Mouse (Mus musculus): ENCODE results near the gene 2010111I01Rik. TPM values are rescaled to one million over a fixed set of nuclear protein-coding genes. Genes with fewer than 3 reads are reported as not detected.
"Not testable (repeated sequence)": the region's sequence is repeated elsewhere in the genome, so short reads cannot be mapped to it uniquely, and the experiment has no call there.

2010111I01Rik gene
- 174 and 184 TPM in 2 replicates for polyA plus RNA-seq (2011; ENCODE audit: insufficient read length, low read depth, missing spikeins)

GRCm38 (mm10) chr13:62964640-62965311, at the start of gene 2010111I01Rik:
Gene 2010111I01Rik (plus strand): TSS chr13:62964893.
- H3K4me1 ChIP-seq (ENCODE audit: control insufficient read depth, insufficient read depth, low read length) = no peaks in the 10 kb centered on the region
- no peak within 1 kb of the TSS for H3K27ac ChIP-seq (ENCODE audit: insufficient read depth, low read length)
- H3K4me3 ChIP-seq (ENCODE audit: insufficient read depth, low read length) = peak within 1 kb of the TSS; percentile 74
- TF ChIP-seq POLR2A (IDR thresholded peaks at IDR 0.05; ENCODE audit: low read depth, low read length) (peak; percentile 92), CTCF (IDR thresholded peaks at IDR 0.05; ENCODE audit: borderline replicate concordance, insufficient read depth, low read length) (no peak)

DNA sequence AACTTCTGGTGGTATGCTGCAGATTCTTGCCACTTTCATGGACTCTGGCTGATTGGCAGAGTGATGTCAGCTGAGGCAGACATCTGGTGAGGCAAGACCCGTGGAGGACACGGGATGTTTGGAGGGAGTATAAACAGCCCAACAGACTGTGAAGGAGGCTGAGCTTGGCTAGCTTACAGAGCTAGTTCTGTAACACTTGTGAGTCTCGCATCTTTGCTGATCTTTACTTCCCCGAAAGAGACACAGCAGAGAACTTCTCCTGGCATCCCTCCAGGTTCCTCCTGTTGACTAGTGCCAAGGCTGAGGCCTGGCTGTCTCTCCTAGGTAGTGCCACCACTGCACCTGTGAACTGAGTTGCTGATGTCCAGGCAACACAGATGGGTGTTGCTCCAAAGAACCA, 48.0 kb upstream of the 2010111I01Rik start:
- H3K27ac ChIP-seq (ENCODE audit: insufficient read depth, low read length) = no peak overlapping the region
- no peak overlapping the region for H3K4me3 ChIP-seq (ENCODE audit: insufficient read depth, low read length)
- H3K4me1 ChIP-seq (ENCODE audit: control insufficient read depth, insufficient read depth, low read length) = no peaks in the 10 kb centered on the region; the same call in 1 of the 2 replicates
- TF ChIP-seq POLR2A (IDR thresholded peaks at IDR 0.05; ENCODE audit: low read depth, low read length) (no peak), CTCF (IDR thresholded peaks at IDR 0.05; ENCODE audit: borderline replicate concordance, insufficient read depth, low read length) (no peak)

- TF ChIP-seq POLR2A (IDR thresholded peaks at IDR 0.05; ENCODE audit: low read depth, low read length) (no peak), CTCF (IDR thresholded peaks at IDR 0.05; ENCODE audit: borderline replicate concordance, insufficient read depth, low read length) (no peak)
- no peak overlapping the region for H3K4me3 ChIP-seq (ENCODE audit: insufficient read depth, low read length)
- H3K4me1 ChIP-seq (ENCODE audit: control insufficient read depth, insufficient read depth, low read length) = no peaks in the 10 kb centered on the region; the same call in 1 of the 2 replicates
- no peak overlapping the region for H3K27ac ChIP-seq (ENCODE audit: insufficient read depth, low read length)
Observed at GRCm38 (mm10) chr13:62917416-62918110, 47.1 kb upstream of the 2010111I01Rik start.

- no peak overlapping the region for H3K27ac ChIP-seq (ENCODE audit: insufficient read depth, low read length)
- H3K4me3 ChIP-seq (ENCODE audit: insufficient read depth, low read length) = no peak overlapping the region
- no peak for TF ChIP-seq POLR2A (IDR thresholded peaks at IDR 0.05; ENCODE audit: low read depth, low read length)
- TF ChIP-seq CTCF (IDR thresholded peaks at IDR 0.05; ENCODE audit: borderline replicate concordance, insufficient read depth, low read length) = peak; percentile 73
- no peaks in the 10 kb centered on the region; the same call in 1 of the 2 replicates for H3K4me1 ChIP-seq (ENCODE audit: control insufficient read depth, insufficient read depth, low read length)
Observed at GRCm38 (mm10) chr13:62919647-62920341, 44.9 kb upstream of the 2010111I01Rik start.

DNA sequence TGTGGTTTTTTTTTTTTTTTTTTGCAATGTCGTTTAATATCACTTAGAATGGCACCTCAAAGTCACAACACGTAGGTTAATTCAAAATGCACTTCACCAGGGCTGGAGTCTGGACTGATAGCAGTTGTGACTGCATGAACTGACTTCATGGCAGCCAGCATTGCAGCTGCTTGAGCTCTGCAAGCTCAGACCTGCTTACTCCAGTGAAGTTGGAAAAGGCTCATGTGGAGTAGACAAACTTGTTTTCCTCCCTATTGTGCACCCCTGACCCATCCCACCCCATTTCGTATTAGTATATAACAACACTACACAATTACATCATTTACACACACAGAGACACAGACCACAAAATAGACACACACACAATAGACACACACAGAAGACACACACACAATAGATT, 42.0 kb upstream of the 2010111I01Rik start:
- TF ChIP-seq CTCF (IDR thresholded peaks at IDR 0.05; ENCODE audit: borderline replicate concordance, insufficient read depth, low read length) (no peak), POLR2A (IDR thresholded peaks at IDR 0.05; ENCODE audit: low read depth, low read length) (no peak)
- no peaks in the 10 kb centered on the region; the same call in 1 of the 2 replicates for H3K4me1 ChIP-seq (ENCODE audit: control insufficient read depth, insufficient read depth, low read length)
- H3K4me3 ChIP-seq (ENCODE audit: insufficient read depth, low read length) = no peak overlapping the region
- H3K27ac ChIP-seq (ENCODE audit: insufficient read depth, low read length) = no peak overlapping the region; the same call in 1 of the 2 replicates

DNA sequence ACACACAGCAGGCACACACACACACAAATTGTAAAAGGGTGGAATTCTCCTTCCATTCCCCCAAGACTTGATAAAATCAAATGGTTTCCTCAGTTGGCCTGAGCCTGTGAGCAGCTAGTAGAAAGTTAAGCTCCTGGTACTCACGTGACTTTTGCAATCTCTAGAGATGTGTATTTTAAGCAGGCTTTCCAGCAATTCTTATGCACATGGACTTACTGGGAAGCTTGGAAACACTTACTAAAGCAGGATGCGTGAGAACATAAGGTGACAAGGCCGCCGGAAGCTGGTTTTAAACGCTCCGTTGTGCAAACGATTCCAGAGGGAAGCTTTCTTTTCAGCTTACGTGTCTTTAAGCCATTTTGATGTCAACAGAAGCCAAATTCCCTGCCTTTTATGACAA, 41.5 kb upstream of the 2010111I01Rik start:
- H3K27ac ChIP-seq (ENCODE audit: insufficient read depth, low read length) = no peak overlapping the region; the same call in 1 of the 2 replicates
- TF ChIP-seq POLR2A (IDR thresholded peaks at IDR 0.05; ENCODE audit: low read depth, low read length) = no peak
- TF ChIP-seq CTCF (IDR thresholded peaks at IDR 0.05; ENCODE audit: borderline replicate concordance, insufficient read depth, low read length) = no peak
- no peaks in the 10 kb centered on the region; the same call in 1 of the 2 replicates for H3K4me1 ChIP-seq (ENCODE audit: control insufficient read depth, insufficient read depth, low read length)
- no peak overlapping the region for H3K4me3 ChIP-seq (ENCODE audit: insufficient read depth, low read length)

DNA sequence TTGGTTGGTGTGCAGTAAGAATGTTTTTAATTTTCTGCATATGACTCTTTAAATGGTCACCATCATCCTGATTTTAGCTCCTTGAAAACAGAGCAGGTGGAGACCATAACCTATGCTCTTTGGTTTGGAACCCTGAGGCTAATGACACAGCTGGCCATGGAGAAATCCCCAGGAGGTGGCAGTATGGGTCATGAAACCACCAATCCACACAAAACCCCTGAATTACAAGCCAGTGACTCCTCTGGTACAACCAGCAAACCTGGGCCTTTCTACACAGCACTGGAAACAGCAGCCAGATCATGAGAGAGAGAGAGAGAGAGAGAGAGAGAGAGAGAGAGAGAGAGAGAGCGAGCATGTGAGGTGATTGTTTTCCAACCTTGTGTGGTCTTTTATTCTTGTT, 38.2 kb upstream of the 2010111I01Rik start:
- H3K4me1 ChIP-seq (ENCODE audit: control insufficient read depth, insufficient read depth, low read length) = no peaks in the 10 kb centered on the region; the same call in 1 of the 2 replicates
- no peak overlapping the region for H3K27ac ChIP-seq (ENCODE audit: insufficient read depth, low read length)
- H3K4me3 ChIP-seq (ENCODE audit: insufficient read depth, low read length) = no peak overlapping the region
- TF ChIP-seq POLR2A (IDR thresholded peaks at IDR 0.05; ENCODE audit: low read depth, low read length) (no peak), CTCF (IDR thresholded peaks at IDR 0.05; ENCODE audit: borderline replicate concordance, insufficient read depth, low read length) (peak; percentile 6; the same call in 1 of the 2 replicates)

- no peaks in the 10 kb centered on the region; the same call in 1 of the 2 replicates for H3K4me1 ChIP-seq (ENCODE audit: control insufficient read depth, insufficient read depth, low read length)
- no peak overlapping the region for H3K4me3 ChIP-seq (ENCODE audit: insufficient read depth, low read length)
- H3K27ac ChIP-seq (ENCODE audit: insufficient read depth, low read length) = no peak overlapping the region
- no peak for TF ChIP-seq POLR2A (IDR thresholded peaks at IDR 0.05; ENCODE audit: low read depth, low read length)
Observed at GRCm38 (mm10) chr13:62927470-62927869, 37.2 kb upstream of the 2010111I01Rik start.

- not testable (repeated sequence) for H3K27ac ChIP-seq (ENCODE audit: insufficient read depth, low read length); H3K4me3 ChIP-seq (ENCODE audit: insufficient read depth, low read length); H3K4me1 ChIP-seq (ENCODE audit: control insufficient read depth, insufficient read depth, low read length)
Observed at GRCm38 (mm10) chr13:62929144-62929543, 35.5 kb upstream of the 2010111I01Rik start.

Measured in embryonic fibroblast, embryonic 13.5 days (primary cell).